Mouse (Mus musculus) embryonic fibroblast, embryonic 13.5 days (primary cell): Measurements from ENCODE around the gene Strn.

ENCODE experiments used
- CTCF ChIP-seq: IDR thresholded peaks from 2 replicates; pipeline ENCODE4 v1.5.1; 2011; ENCODE audit warnings: mild to moderate bottlenecking, control low read depth, low read length, moderate library complexity, borderline replicate concordance; ENCODE audit not compliant: insufficient read depth
- POLR2A ChIP-seq: IDR thresholded peaks from 2 replicates; pipeline ENCODE4 v1.6.1; 2011; ENCODE audit warnings: low read depth, mild to moderate bottlenecking, control low read depth, low read length, moderate library complexity

DNA sequence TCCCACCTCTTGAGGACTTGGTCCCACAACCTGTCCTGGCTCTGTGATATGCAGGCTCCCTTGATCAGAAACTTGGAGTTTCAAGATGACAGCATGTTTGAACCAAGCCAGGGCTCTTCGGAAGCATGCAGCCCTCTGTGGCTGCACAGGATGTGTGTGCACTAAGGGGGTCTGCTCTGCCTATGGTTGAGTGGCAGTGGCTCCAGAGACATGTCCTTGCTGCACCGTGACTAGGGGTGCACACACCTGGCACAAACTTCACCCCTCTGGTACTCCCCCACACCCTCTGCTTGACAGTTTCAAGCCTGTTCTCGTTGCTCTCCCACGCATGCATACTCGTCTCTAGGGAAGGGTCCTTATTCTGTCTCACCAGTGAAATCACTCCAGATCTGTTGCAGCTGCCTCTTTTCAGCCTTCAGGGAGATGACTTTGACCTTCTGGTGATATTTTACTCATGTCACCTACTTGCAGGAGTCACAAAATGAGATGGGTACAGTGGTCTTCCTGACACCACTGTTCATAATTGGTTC lies 118.8 kb downstream of the Strn start:
- no peak for TF ChIP-seq POLR2A
- no peak for TF ChIP-seq CTCF
